Mouse (Mus musculus) embryonic facial prominence, embryonic 13.5 days (tissue): ENCODE data around the gene Mstn. TPM values are rescaled to one million over a fixed set of nuclear protein-coding genes. Genes with fewer than 3 reads are reported as not detected.

Source experiments
- ATAC-seq: fragments of 200-750 bp; cut with Nextera tagmentation; 2 replicates; pipeline ENCODE4 v1.8.0; 2017; ENCODE audit warnings: low read depth; ENCODE audit not compliant: insufficient number of reproducible peaks, insufficient read depth, low FRiP score, low TSS enrichment
- H3K27ac ChIP-seq: fragments of 300-500 bp; sonication (generic); 2 replicates; pipeline ENCODE4 v1.5.1; 2015; ENCODE audit warnings: moderate library complexity, mild to moderate bottlenecking, inconsistent platforms
- H3K27me3 ChIP-seq: fragments of 300-500 bp; sonication (generic); 2 replicates; pipeline ENCODE4 v1.6.1; 2015; ENCODE audit warnings: mild to moderate bottlenecking, inconsistent platforms
- H3K36me3 ChIP-seq: fragments of 300-500 bp; sonication (generic); 2 replicates; pipeline ENCODE4 v1.6.1; 2015; ENCODE audit warnings: mild to moderate bottlenecking, inconsistent platforms
- H3K4me1 ChIP-seq: fragments of 300-500 bp; sonication (generic); 2 replicates; pipeline ENCODE4 v1.6.1; 2015; ENCODE audit warnings: inconsistent platforms
- H3K4me2 ChIP-seq: fragments of 300-500 bp; sonication (generic); 2 replicates; pipeline ENCODE4 v1.6.1; 2015; ENCODE audit warnings: moderate library complexity, mild to moderate bottlenecking, inconsistent platforms
- H3K4me3 ChIP-seq: fragments of 300-500 bp; sonication (generic); 2 replicates; pipeline ENCODE4 v1.5.1; 2015; ENCODE audit warnings: mild to moderate bottlenecking, inconsistent platforms
- H3K9ac ChIP-seq: fragments of 300-500 bp; sonication (generic); 2 replicates; pipeline ENCODE4 v1.6.1; 2015; ENCODE audit warnings: mild to moderate bottlenecking, inconsistent platforms
- H3K9me3 ChIP-seq: fragments of 300-500 bp; sonication (generic); 2 replicates; pipeline ENCODE4 v1.6.1; 2016; ENCODE audit warnings: inconsistent platforms
- WGBS: fragments of 180-500 bp; shearing (Covaris S2); methylation state at CpG from one replicate; pipeline ENCODE4 v1.1.7; 2015; ENCODE audit warnings: mixed read lengths; 5-methylcytosine and 5-hydroxymethylcytosine counted together
- polyA plus RNA-seq: library from polyadenylated mRNA; unstranded; fragments of >200 nt; fragmentation: Nextera tagmentation; extraction: Ambion mirVana; gene quantifications from 2 replicates; pipeline ENCODE4 v1.2.1, GENCODE M21; 2015

The Mstn gene
- polyA plus RNA-seq: 0.72 and 0.77 TPM in 2 replicates

GRCm38 (mm10) chr1:53061340-53061739 is at the start of gene Mstn:
TSS of gene Mstn (plus strand) at chr1:53061640.
- 40% methylated on average over 6 of the region's 6 CpGs for WGBS
- H3K4me3 ChIP-seq: no peak within 1 kb of the TSS
- no peak within 1 kb of the TSS for H3K9ac ChIP-seq
- peak within 1 kb of the TSS; percentile 21 for H3K4me2 ChIP-seq
- no peaks in the 10 kb centered on the region for H3K36me3 ChIP-seq
- no peaks in the 10 kb centered on the region for H3K27me3 ChIP-seq
- ATAC-seq: no peak
- H3K9me3 ChIP-seq: no peaks in the 10 kb centered on the region
- H3K4me1 ChIP-seq: peaks cover 20% of the 10 kb centered on the region
- no peak within 1 kb of the TSS for H3K27ac ChIP-seq

- no peak overlapping the region for H3K27ac ChIP-seq
- WGBS: 85% methylated on average over 6 of the region's 6 CpGs
- no peaks in the 10 kb centered on the region for H3K4me1 ChIP-seq
- H3K27me3 ChIP-seq: no peaks in the 10 kb centered on the region
- H3K36me3 ChIP-seq: no peaks in the 10 kb centered on the region
- H3K4me2 ChIP-seq: no peak overlapping the region
- H3K4me3 ChIP-seq: no peak overlapping the region
- ATAC-seq: no peak
- H3K9ac ChIP-seq: no peak overlapping the region
- H3K9me3 ChIP-seq: no peaks in the 10 kb centered on the region
Measured at GRCm38 (mm10) chr1:53014716-53015115, 46.7 kb upstream of the Mstn start.

GRCm38 (mm10) chr1:53015606-53016005 is 45.8 kb upstream of the Mstn start:
- Histone ChIP-seq H3K27me3 (no peaks in the 10 kb centered on the region), H3K27ac (no peak overlapping the region), H3K9me3 (no peaks in the 10 kb centered on the region), H3K4me2 (no peak overlapping the region), H3K4me1 (no peaks in the 10 kb centered on the region; the same call in 1 of the 2 replicates), H3K9ac (no peak overlapping the region), H3K4me3 (no peak overlapping the region), H3K36me3 (no peaks in the 10 kb centered on the region)
- 75% methylated on average over 5 of the region's 5 CpGs for WGBS
- ATAC-seq: no peak

GRCm38 (mm10) chr1:53018746-53019505 is 42.5 kb upstream of the Mstn start:
- H3K4me2 ChIP-seq: no peak overlapping the region
- H3K9me3 ChIP-seq: no peaks in the 10 kb centered on the region
- no peak overlapping the region for H3K4me3 ChIP-seq
- no peaks in the 10 kb centered on the region for H3K27me3 ChIP-seq
- H3K4me1 ChIP-seq: no peaks in the 10 kb centered on the region; the same call in 1 of the 2 replicates
- no peak for ATAC-seq
- no peak overlapping the region for H3K9ac ChIP-seq
- no peak overlapping the region for H3K27ac ChIP-seq
- H3K36me3 ChIP-seq: no peaks in the 10 kb centered on the region
- 74% methylated on average over 3 of the region's 3 CpGs for WGBS

- no peak within 1 kb of the TSS for H3K4me2 ChIP-seq
- H3K27ac ChIP-seq: no peak within 1 kb of the TSS
- H3K9ac ChIP-seq: no peak within 1 kb of the TSS
- WGBS: 48% methylated on average over 5 of the region's 5 CpGs
- no peak within 1 kb of the TSS for H3K4me3 ChIP-seq
- ATAC-seq: no peak
- no peaks in the 10 kb centered on the region; the same call in 1 of the 2 replicates for H3K4me1 ChIP-seq
- H3K27me3 ChIP-seq: no peaks in the 10 kb centered on the region
- H3K36me3 ChIP-seq: no peaks in the 10 kb centered on the region
- H3K9me3 ChIP-seq: no peaks in the 10 kb centered on the region
Measured at GRCm38 (mm10) chr1:53020079-53020478, 41.4 kb upstream of the Mstn start, which contains the start of gene 1700019D03Rik. TSS of gene 1700019D03Rik (minus strand) at chr1:53020179.

- no peak for ATAC-seq
Measured at GRCm38 (mm10) chr1:53032550-53032949, 28.9 kb upstream of the Mstn start.

GRCm38 (mm10) chr1:53037443-53037871 is 24.0 kb upstream of the Mstn start:
- Histone ChIP-seq H3K27ac (no peak overlapping the region), H3K9me3 (no peaks in the 10 kb centered on the region), H3K36me3 (no peaks in the 10 kb centered on the region), H3K4me1 (no peaks in the 10 kb centered on the region), H3K27me3 (no peaks in the 10 kb centered on the region), H3K9ac (no peak overlapping the region), H3K4me3 (no peak overlapping the region), H3K4me2 (no peak overlapping the region)
- WGBS: 86% methylated on average over 5 of the region's 5 CpGs
- ATAC-seq: no peak

More at GRCm38 (mm10) chr1:53032550-53032949, 28.9 kb upstream of the Mstn start:
- Histone ChIP-seq H3K4me2 (no peak overlapping the region), H3K9ac (no peak overlapping the region), H3K27me3 (no peaks in the 10 kb centered on the region), H3K36me3 (no peaks in the 10 kb centered on the region), H3K9me3 (no peaks in the 10 kb centered on the region), H3K4me1 (no peaks in the 10 kb centered on the region), H3K4me3 (no peak overlapping the region), H3K27ac (no peak overlapping the region)

- Histone ChIP-seq H3K4me1 (no peaks in the 10 kb centered on the region), H3K36me3 (no peaks in the 10 kb centered on the region), H3K27ac (no peak overlapping the region), H3K4me3 (no peak overlapping the region), H3K9me3 (no peaks in the 10 kb centered on the region), H3K4me2 (no peak overlapping the region), H3K27me3 (no peaks in the 10 kb centered on the region), H3K9ac (no peak overlapping the region)
- 86% methylated on average over 8 of the region's 8 CpGs for WGBS
- no peak for ATAC-seq
Measured at GRCm38 (mm10) chr1:53049763-53050427, 11.5 kb upstream of the Mstn start.

GRCm38 (mm10) chr1:53053087-53054022 is 8.1 kb upstream of the Mstn start:
- Histone ChIP-seq H3K4me2 (no peak overlapping the region), H3K27ac (no peak overlapping the region), H3K9me3 (no peaks in the 10 kb centered on the region), H3K27me3 (no peaks in the 10 kb centered on the region), H3K36me3 (no peaks in the 10 kb centered on the region), H3K9ac (no peak overlapping the region), H3K4me1 (no peaks in the 10 kb centered on the region), H3K4me3 (no peak overlapping the region)
- WGBS: 46% methylated on average over 9 of the region's 9 CpGs
- ATAC-seq: no peak

- Histone ChIP-seq H3K4me2 (no peak overlapping the region), H3K9ac (no peak overlapping the region), H3K36me3 (no peaks in the 10 kb centered on the region), H3K9me3 (no peaks in the 10 kb centered on the region), H3K4me3 (no peak overlapping the region), H3K27me3 (no peaks in the 10 kb centered on the region), H3K27ac (no peak overlapping the region), H3K4me1 (peaks cover 20% of the 10 kb centered on the region)
- ATAC-seq: no peak
- 63% methylated on average over 5 of the region's 5 CpGs for WGBS
Measured at GRCm38 (mm10) chr1:53059106-53059505, 2.3 kb upstream of the Mstn start.

GRCm38 (mm10) chr1:53060499-53060898 is 941 bp upstream of the Mstn start:
- Histone ChIP-seq H3K9ac (no peak overlapping the region), H3K36me3 (no peaks in the 10 kb centered on the region), H3K27ac (no peak overlapping the region), H3K4me2 (no peak overlapping the region), H3K9me3 (no peaks in the 10 kb centered on the region), H3K4me1 (peaks cover 20% of the 10 kb centered on the region), H3K27me3 (no peaks in the 10 kb centered on the region), H3K4me3 (no peak overlapping the region)
- 15% methylated on average over 8 of the region's 8 CpGs for WGBS
- no peak for ATAC-seq
